In the genomic region with DNA sequence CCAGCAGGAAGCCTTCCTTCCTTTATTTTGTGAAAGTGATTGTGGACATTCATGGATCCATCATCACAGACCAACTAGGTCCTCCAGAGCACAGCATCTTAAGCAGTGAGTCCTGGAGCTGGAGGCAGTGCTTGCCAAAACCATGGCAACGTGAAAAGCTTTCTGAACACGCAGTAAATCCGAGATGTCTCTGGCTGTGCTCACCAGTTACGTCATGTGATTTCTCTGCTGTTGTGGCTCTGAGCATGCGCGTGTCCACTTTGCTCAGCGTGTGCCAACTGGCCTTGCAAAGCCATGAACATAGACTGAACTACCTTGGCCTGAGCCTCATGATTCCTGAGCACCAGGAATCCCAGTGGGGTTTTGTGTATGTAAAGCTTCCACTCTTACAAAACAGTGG, we compare ENCODE assay signal across 10 mouse cellular contexts. TPM values are rescaled to one million over a fixed set of nuclear protein-coding genes. Genes with fewer than 3 reads are reported as not detected.
A peak's percentile ranks its signal among the peaks of the same experiment; 100 is the strongest.
DNase-seq lines count a peak whose midpoint lies in the region; ATAC-seq and TF ChIP-seq lines count a peak whose summit lies in the region.
"Had no signal": no experiment of that assay in that cellular context is flagged by ENCODE, and none has a peak within 500 bp of the region (broad histone marks: within the 10 kb centered on the region; RNA-seq: fewer than 3 reads in every experiment).

No protein-coding gene starts in this region.

- TF ChIP-seq CTCF in left cerebral cortex, adult 2 months (IDR thresholded peaks at IDR 0.05), result no peak

- no peak for ATAC-seq in granulocyte monocyte progenitor cell, adult 5-6 weeks (replicated peaks; ENCODE audit: poor library complexity, severe bottlenecking)

- H3K4me3 ChIP-seq in left cerebral cortex, adult 2 months, result no peak overlapping the region
- H3K4me3 ChIP-seq: hindbrain, embryonic 15.5 days; limb, embryonic 12.5 days had no signal

- intact Hi-C loops in heart, postnatal 25 days (cut with DNase I), result no loop called here
- intact Hi-C loops in left cerebral cortex, adult 2 months (cut with DNase I), result no loop called here

- H3K27ac ChIP-seq in left cerebral cortex, adult 2 months, result peak overlapping the region; percentile 4
- H3K27ac ChIP-seq: hindbrain, embryonic 15.5 days; limb, embryonic 12.5 days had no signal

- peak; percentile 97 for DNase-seq in heart, adult 11 months
- no peak for DNase-seq in heart, postnatal 25 days (ENCODE audit: low spot score)
- DNase-seq in ovary, postnatal 36 days (ENCODE audit: low spot score), result peak; percentile 43
- DNase-seq in ovary, adult 18-20 months (ENCODE audit: low spot score), result no peak
- peak; percentile 76 to 79 for DNase-seq in cerebellum, postnatal 10 days
- peak in 1 of 2 experiments; percentile 50 for DNase-seq in left cerebral cortex, adult 2 months (ENCODE audit: extremely low spot score in 1 of 2, low spot score in 2 of 2)
- no peak for DNase-seq in c-Kit-positive CD71-positive TER-119-positive erythroid progenitor cells, embryonic 14.5 days (ENCODE audit: low spot score)

RNA-seq across cellular contexts. Expression of a gene that starts 36.0 kb away (rescaled TPM):
- 10 to 100 TPM; 54.2 to 58.4 TPM for total RNA-seq in heart, postnatal 25 days (2021)
- total RNA-seq in left cerebral cortex, adult 2 months (2021), result 100 to 1,000 TPM; 144 to 149 TPM
- total RNA-seq in granulocyte monocyte progenitor cell, adult 5-6 weeks (2014; fragmentation: Nextera tagmentation), result 88.4 and 89.5 TPM in 2 replicates
- 51.5 and 52.4 TPM in 2 replicates for total RNA-seq in granulocyte monocyte progenitor cell, adult 5-6 weeks (2017)

RNA-seq across cellular contexts. Expression of a gene that starts 36.6 kb away (rescaled TPM):
- 10 to 100 TPM; 44.8 to 66.4 TPM for total RNA-seq in heart, postnatal 25 days (2021)
- total RNA-seq in left cerebral cortex, adult 2 months (2021), result 10 to 100 TPM; 58.0 to 65.6 TPM
- total RNA-seq in granulocyte monocyte progenitor cell, adult 5-6 weeks (2014; fragmentation: Nextera tagmentation), result 20.4 and 21.3 TPM in 2 replicates
- 34.3 and 43.2 TPM in 2 replicates for total RNA-seq in granulocyte monocyte progenitor cell, adult 5-6 weeks (2017)

Comparison
In these comparisons a context has a peak if more than half of its experiments do, and no peak if none do; other contexts are left out.
1. DNase-seq: peak in heart, adult 11 months (single experiment), ovary, postnatal 36 days (single experiment) and cerebellum, postnatal 10 days (2 of 2); none in heart, postnatal 25 days (single experiment), ovary, adult 18-20 months (single experiment) and c-Kit-positive CD71-positive TER-119-positive erythroid progenitor cells, embryonic 14.5 days (single experiment).